Mouse (Mus musculus): ENCODE results near the gene Frmpd1. TPM values are rescaled to one million over a fixed set of nuclear protein-coding genes. Genes with fewer than 3 reads are reported as not detected.

The Frmpd1 gene
- polyA plus RNA-seq (2017; shearing (Covaris generic)) = not detected

DNA sequence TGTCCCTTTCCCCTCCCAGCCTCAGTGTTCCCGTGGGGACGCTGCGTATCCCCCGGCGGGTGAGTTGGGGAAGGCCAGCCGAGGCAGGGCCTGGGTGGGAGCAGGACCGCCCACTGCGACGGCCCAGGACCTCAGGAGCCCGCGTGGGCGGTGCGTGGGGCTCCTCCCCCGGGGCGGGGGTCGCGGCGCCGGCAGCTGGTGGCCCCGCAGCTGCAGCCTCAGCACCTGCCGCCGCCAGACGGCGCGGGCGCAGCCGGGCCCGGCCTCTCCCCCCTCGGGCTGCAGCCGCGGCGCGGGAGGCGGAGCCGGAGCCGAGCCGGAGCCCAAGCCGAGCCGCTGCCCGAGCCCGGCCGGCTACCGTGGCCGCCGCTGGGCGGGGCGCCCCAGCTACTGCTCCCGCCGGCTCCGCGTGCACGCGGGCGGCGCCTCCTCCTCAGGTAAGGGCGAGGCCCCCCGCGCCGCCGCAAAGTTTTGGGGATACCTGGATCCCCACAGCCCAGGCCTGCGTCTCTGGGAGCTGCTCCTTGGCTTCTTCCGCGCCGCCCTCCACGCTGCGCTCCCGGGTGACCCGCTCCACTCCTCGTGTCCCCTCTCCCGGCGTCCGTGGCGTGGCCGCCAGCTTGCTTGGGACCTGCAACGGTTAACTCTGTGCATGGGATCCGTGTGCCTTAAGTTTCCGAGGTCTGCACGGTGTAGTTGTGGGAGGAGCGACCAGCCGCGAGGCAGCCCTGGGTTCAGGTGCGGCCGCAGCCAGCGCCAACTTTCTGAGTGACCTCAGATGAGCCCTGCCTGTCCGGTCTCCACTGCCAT lies at the start of gene Frmpd1:
TSS of gene Frmpd1 (plus strand) at position 355 of the 810 bp plus-strand sequence.

GRCm38 (mm10) chr4:45296662-45297564 lies 112.2 kb downstream of the Frmpd1 start, which contains the start of gene Trmt10b:
Gene Trmt10b (plus strand): TSS chr4:45297127.

Other genes with a start within 250 kb of the Frmpd1 start
- 40.2 TPM for gene Grhpr, start 203.5 kb upstream of the Frmpd1 start, polyA plus RNA-seq (2017; shearing (Covaris generic))
- 12.5 TPM for gene Zbtb5, start 172.5 kb upstream of the Frmpd1 start, polyA plus RNA-seq (2017; shearing (Covaris generic))
- gene Polr1e, start 166.3 kb upstream of the Frmpd1 start, polyA plus RNA-seq (2017; shearing (Covaris generic)) = 65.2 TPM
- gene Fbxo10, start 100.3 kb upstream of the Frmpd1 start, polyA plus RNA-seq (2017; shearing (Covaris generic)) = 4.0 TPM
- gene Tomm5, start 76.8 kb upstream of the Frmpd1 start, polyA plus RNA-seq (2017; shearing (Covaris generic)) = 147 TPM
- 20.4 TPM for gene Trmt10b, start 112.3 kb downstream of the Frmpd1 start, polyA plus RNA-seq (2017; shearing (Covaris generic))
- 23.2 TPM for gene Dcaf10, start 157.2 kb downstream of the Frmpd1 start, polyA plus RNA-seq (2017; shearing (Covaris generic))
- 115 TPM for gene Exosc3, start 157.9 kb downstream of the Frmpd1 start, polyA plus RNA-seq (2017; shearing (Covaris generic))
- gene Slc25a51, start 223.9 kb downstream of the Frmpd1 start, polyA plus RNA-seq (2017; shearing (Covaris generic)) = 27.5 TPM

Measured in CD4-positive, CD25-positive, alpha-beta regulatory T cell (primary cell).